Mouse (Mus musculus): ENCODE measurements around the gene Tead2.

DNA sequence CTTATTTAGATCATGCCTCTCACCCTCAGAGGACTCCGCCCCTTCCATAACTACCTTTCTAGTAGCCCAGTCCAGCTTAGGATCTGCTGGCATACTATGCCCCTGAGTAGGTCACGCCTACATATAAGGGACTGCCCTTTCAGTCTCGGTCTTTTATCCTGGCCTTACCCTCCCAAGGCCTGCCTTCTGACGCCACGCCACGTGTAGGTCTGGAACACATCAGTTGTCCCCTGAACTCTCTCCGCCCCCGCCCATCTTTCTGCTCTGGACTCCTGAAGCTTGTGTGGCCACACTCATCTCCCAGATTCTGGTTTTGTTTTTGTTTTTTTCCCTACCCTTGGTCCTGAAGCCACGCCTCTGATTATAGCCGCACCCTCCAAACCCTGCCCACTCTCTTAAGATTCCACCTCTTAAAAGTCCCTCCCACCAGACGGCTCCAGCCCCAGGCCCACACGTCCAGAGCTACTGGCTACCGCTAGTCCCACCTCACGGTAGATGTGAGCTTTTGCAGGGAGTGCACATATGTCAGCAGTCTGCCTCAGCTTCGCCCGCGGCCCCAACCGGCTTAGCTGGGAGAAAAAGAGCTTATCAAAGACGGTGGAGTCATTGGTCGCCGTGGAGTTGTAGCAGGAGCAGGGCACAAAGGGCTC is 19.5 kb downstream of the Tead2 start:
- TF ChIP-seq CTCF (IDR thresholded peaks at IDR 0.05; ENCODE audit: low read depth, low read length) (no peak), POLR2A (IDR thresholded peaks at IDR 0.05; ENCODE audit: insufficient read depth, low read length) (peak; percentile 87), EP300 (IDR thresholded peaks at IDR 0.05; ENCODE audit: insufficient read depth, low read depth, low read length) (no peak)
